Mouse (Mus musculus) lung, embryonic 15.5 days (tissue): ENCODE measurements around the gene Mfap5. TPM values are rescaled to one million over a fixed set of nuclear protein-coding genes. Genes with fewer than 3 reads are reported as not detected.
"Not testable (repeated sequence)": the region's sequence is repeated elsewhere in the genome, so short reads cannot be mapped to it uniquely, and the experiment has no call there.

Source experiments
- ATAC-seq: fragments of 200-750 bp; cut with Nextera tagmentation; 2 replicates; pipeline ENCODE4 v1.8.0; 2017; ENCODE audit warnings: moderate number of reproducible peaks, borderline replicate concordance; ENCODE audit not compliant: low FRiP score, low TSS enrichment; ENCODE audit errors: extremely low read depth
- H3K27ac ChIP-seq: fragments of 300-500 bp; sonication (generic); 2 replicates; pipeline ENCODE4 v1.5.1; 2015; ENCODE audit warnings: moderate library complexity, mild to moderate bottlenecking, inconsistent platforms
- H3K27me3 ChIP-seq: fragments of 300-500 bp; sonication (generic); 2 replicates; pipeline ENCODE4 v1.6.1; 2015; ENCODE audit warnings: inconsistent platforms
- H3K36me3 ChIP-seq: fragments of 300-500 bp; sonication (generic); 2 replicates; pipeline ENCODE4 v1.6.1; 2015; ENCODE audit warnings: inconsistent platforms
- H3K4me1 ChIP-seq: fragments of 300-500 bp; sonication (generic); 2 replicates; pipeline ENCODE4 v1.6.1; 2015; ENCODE audit warnings: inconsistent platforms
- H3K4me2 ChIP-seq: fragments of 300-500 bp; sonication (generic); 2 replicates; pipeline ENCODE4 v1.6.1; 2015; ENCODE audit warnings: inconsistent platforms, mild to moderate bottlenecking, moderate library complexity
- H3K4me3 ChIP-seq: fragments of 300-500 bp; sonication (generic); 2 replicates; pipeline ENCODE4 v1.5.1; 2015; ENCODE audit warnings: mild to moderate bottlenecking, inconsistent platforms
- H3K9ac ChIP-seq: fragments of 300-500 bp; sonication (generic); 2 replicates; pipeline ENCODE4 v1.6.1; 2015; ENCODE audit warnings: inconsistent platforms
- H3K9me3 ChIP-seq: fragments of 300-500 bp; sonication (generic); 2 replicates; pipeline ENCODE4 v1.6.1; 2016; ENCODE audit warnings: inconsistent platforms
- WGBS: fragments of 180-500 bp; shearing (Covaris S2); methylation state at CpG from one replicate; pipeline ENCODE4 v1.1.7; 2015; 5-methylcytosine and 5-hydroxymethylcytosine counted together
- polyA plus RNA-seq: library from polyadenylated mRNA; unstranded; fragments of >200 nt; fragmentation: Nextera tagmentation; extraction: Ambion mirVana; gene quantifications from 2 replicates; pipeline ENCODE4 v1.2.1, GENCODE M21; 2015

The Mfap5 gene
- 17.5 and 19.2 TPM in 2 replicates for polyA plus RNA-seq

DNA sequence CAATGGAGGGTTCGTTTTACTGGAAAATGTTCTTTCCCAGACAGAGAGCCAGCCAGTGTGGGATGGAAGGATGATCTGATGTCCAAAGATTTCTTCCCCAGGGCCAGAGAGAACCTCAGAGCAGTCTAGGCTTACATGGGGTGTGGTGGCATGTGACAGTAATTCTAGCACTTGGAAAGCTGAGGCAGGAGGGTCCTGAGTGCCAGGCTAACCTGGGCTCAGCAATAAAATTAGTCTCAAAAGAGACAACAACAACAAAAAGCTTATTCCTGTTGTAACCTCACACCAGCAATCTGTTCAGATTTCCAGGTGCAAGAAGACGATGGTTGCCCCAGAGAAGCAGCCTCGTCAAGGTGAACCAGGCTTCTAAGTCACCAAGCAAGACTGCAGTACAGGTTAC is at the start of gene Mfap5:
Mfap5 (plus strand) TSS at position 301 of the 400 bp plus-strand sequence.
- H3K4me3 ChIP-seq, result no peak within 1 kb of the TSS
- no peak within 1 kb of the TSS for H3K27ac ChIP-seq
- H3K4me2 ChIP-seq, result no peak within 1 kb of the TSS
- no peaks in the 10 kb centered on the region for H3K9me3 ChIP-seq
- no peaks in the 10 kb centered on the region for H3K36me3 ChIP-seq
- no peaks in the 10 kb centered on the region for H3K27me3 ChIP-seq
- peaks cover 7% of the 10 kb centered on the region; the same call in 1 of the 2 replicates for H3K4me1 ChIP-seq
- no peak within 1 kb of the TSS for H3K9ac ChIP-seq
- no peak for ATAC-seq
- WGBS, result 82% methylated on average over 3 of the region's 3 CpGs

DNA sequence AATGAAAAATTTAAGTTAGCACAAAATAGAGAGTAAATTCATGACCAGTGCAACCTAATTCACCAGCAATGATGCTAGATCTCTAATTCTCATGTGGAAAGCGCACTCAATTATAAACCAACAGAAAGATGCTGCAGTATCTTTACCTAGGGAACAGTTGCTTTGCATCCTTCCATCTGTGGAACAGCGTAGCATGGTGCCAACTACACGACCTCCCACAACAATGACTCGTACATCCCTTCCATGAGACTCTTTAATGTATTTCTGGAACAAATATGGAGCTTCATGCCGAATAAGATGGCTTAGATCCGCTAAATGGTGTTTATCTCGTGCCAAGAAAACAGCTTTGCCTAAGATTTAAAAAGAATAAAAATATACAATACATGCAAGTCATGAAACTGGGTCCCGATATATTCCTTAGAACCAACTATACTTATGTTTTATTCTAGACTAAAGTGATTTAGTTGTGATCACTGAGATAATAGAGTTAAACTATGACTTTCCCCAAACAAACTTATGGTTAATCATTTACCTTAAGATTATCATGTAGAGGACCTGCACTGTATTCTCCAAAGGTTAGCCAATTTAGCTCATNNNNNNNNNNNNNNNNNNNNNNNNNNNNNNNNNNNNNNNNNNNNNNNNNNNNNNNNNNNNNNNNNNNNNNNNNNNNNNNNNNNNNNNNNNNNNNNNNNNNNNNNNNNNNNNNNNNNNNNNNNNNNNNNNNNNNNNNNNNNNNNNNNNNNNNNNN is 46.5 kb upstream of the Mfap5 start:
- no peak for ATAC-seq
- WGBS, result 91% methylated on average over 8 of the region's 8 CpGs
- H3K36me3 ChIP-seq, result peaks cover 13% of the 10 kb centered on the region

DNA sequence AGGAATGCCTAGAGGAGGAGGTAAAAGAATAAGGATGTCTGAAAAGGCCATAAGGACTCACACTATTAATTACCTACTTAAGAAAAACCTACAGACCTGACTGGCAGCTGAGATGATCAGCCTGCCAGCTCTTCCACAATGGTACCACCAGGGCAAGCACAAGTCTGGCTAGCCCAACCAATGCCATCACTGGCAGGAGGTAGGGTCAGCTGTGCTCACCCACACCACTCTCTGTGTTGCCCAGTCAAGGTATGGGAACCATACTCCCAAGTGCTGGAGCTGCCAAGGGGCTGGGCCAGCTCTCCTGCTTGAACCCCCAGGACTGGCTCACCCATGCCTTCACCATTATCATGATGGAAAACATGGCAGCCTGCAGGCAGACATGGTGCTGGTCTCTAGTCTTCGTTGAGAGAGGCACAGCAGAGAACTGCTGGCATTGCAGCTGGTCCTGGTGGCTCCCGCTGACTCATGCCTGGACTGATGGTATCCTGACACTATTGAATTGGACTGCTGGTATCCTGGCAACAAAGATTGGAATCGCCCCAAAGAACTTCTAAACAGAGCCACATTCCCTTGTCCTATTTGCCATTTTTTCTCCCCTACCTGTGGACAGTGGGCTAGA is 39.4 kb upstream of the Mfap5 start:
- 84% methylated on average over 3 of the region's 3 CpGs for WGBS

More for the DNA sequence above, 46.5 kb upstream of the Mfap5 start:
- H3K4me2 ChIP-seq, result no peak overlapping the region
- no peaks in the 10 kb centered on the region for H3K27me3 ChIP-seq
- H3K4me1 ChIP-seq, result no peaks in the 10 kb centered on the region
- no peak overlapping the region for H3K4me3 ChIP-seq
- H3K27ac ChIP-seq, result no peak overlapping the region
- H3K9me3 ChIP-seq, result no peaks in the 10 kb centered on the region
- no peak overlapping the region for H3K9ac ChIP-seq

DNA sequence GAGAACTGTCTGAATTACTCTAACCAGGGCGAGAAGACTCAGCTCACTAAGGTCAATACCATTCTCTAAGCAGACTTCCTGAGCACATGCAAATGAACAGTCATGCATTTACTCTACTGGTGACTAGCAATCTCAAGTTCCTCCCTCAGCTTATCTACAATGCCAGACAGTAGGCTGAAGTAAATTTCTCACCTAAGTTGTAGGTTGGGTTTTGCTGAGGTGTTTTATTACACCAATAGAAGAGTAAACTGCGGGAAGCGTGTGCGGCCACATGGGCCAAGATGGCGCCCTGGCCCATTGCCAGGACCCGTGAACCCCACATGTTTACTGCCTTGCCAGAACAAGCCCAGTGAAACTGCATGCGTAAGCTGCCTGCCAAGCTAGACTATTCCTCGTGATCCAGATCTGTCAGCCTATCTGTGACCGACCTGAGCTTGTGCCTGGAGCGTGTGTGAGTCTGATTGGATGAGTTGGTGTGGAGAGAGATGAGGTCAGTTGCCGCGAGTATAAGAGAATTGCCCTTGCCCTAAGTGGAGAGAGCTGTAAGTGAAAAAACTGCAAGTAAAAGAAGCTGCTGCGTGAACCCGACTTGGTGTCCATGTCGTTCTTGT is 36.5 kb upstream of the Mfap5 start:
- Histone ChIP-seq H3K4me3 (no peak overlapping the region), H3K36me3 (no peaks in the 10 kb centered on the region), H3K27me3 (no peaks in the 10 kb centered on the region), H3K9ac (no peak overlapping the region), H3K4me2 (no peak overlapping the region), H3K9me3 (no peaks in the 10 kb centered on the region), H3K4me1 (no peaks in the 10 kb centered on the region), H3K27ac (no peak overlapping the region)
- ATAC-seq, result no peak
- 89% methylated on average over 15 of the region's 15 CpGs for WGBS

More for the DNA sequence above, 39.4 kb upstream of the Mfap5 start:
- Histone ChIP-seq H3K27ac (no peak overlapping the region), H3K27me3 (no peaks in the 10 kb centered on the region), H3K4me2 (no peak overlapping the region), H3K4me1 (no peaks in the 10 kb centered on the region), H3K4me3 (no peak overlapping the region), H3K9me3 (no peaks in the 10 kb centered on the region), H3K9ac (no peak overlapping the region), H3K36me3 (peaks cover 6% of the 10 kb centered on the region; the same call in 1 of the 2 replicates)
- no peak for ATAC-seq

DNA sequence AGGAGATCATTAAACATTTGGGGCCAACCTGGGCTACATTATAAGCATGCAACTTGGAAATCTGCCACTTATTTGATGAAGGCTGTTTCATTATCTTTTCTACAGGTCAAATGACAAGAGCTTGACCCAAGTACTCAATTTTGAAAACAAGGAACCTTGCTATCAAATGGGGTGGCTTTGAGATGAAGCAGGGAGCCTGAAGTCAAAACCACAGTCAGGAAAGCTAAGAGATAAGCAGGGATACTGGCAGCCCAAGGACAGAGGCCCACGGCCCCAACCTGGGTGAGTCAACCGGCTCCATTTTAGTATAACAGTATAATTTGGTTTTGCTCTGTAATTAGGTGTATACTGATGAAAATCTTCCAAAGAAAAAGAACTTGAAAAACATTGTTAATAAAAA is 35.4 kb upstream of the Mfap5 start:
- Histone ChIP-seq H3K4me1 (no peaks in the 10 kb centered on the region), H3K36me3 (no peaks in the 10 kb centered on the region), H3K9ac (no peak overlapping the region), H3K4me2 (no peak overlapping the region), H3K9me3 (no peaks in the 10 kb centered on the region), H3K27me3 (no peaks in the 10 kb centered on the region), H3K4me3 (no peak overlapping the region), H3K27ac (no peak overlapping the region)
- 79% methylated on average over 2 of the region's 2 CpGs for whole genome bisulfite sequencing
- no peak for ATAC-seq

DNA sequence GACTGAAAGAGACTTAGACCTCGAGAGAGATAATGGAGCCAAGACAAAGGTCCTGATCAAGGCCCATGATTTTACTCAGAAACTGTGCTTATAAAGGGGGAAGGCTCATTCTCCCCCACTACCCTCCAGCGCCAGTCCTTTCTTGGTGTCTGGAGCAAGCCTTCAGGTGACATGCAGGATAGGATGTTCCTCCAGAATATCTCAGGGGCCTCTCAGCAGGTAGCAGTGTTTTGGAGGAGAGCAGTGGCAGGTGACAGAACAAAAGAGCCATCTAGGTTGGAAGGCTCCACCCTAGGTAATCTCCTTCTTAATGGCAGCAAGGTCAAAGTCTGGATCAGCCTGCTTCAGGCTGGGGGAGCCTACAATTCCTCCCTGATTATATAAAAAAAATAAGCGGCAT is 34.2 kb upstream of the Mfap5 start:
- 88% methylated on average over 3 of the region's 3 CpGs for WGBS
- not testable (repeated sequence) for H3K4me3 ChIP-seq, H3K9ac ChIP-seq, H3K4me2 ChIP-seq, H3K9me3 ChIP-seq, ATAC-seq, H3K36me3 ChIP-seq, H3K4me1 ChIP-seq, H3K27me3 ChIP-seq, H3K27ac ChIP-seq

DNA sequence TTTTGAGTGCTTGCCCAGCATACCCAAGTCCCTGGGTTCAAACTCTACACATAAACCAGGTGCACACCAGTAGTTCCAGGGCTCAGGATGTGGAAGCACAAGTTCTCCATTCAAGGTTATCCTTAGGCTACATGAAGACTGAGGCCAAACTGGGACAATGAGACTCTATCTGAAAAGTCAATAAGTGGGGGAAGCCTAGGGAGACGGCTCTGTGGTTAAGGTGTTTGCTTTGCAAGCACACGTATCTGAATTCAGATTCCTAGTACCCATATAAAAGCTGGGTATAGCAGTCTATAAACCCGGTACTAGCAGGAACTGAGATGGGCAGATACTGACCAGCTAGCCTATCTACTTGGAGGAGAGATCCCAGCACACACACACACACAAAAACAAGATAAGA is 27.6 kb upstream of the Mfap5 start:
- Histone ChIP-seq H3K9ac (no peak overlapping the region), H3K27me3 (no peaks in the 10 kb centered on the region), H3K4me2 (no peak overlapping the region), H3K4me1 (no peaks in the 10 kb centered on the region), H3K27ac (no peak overlapping the region), H3K4me3 (no peak overlapping the region), H3K9me3 (no peaks in the 10 kb centered on the region), H3K36me3 (no peaks in the 10 kb centered on the region)
- no peak for ATAC-seq
- 56% methylated on average over 3 of the region's 3 CpGs for WGBS

DNA sequence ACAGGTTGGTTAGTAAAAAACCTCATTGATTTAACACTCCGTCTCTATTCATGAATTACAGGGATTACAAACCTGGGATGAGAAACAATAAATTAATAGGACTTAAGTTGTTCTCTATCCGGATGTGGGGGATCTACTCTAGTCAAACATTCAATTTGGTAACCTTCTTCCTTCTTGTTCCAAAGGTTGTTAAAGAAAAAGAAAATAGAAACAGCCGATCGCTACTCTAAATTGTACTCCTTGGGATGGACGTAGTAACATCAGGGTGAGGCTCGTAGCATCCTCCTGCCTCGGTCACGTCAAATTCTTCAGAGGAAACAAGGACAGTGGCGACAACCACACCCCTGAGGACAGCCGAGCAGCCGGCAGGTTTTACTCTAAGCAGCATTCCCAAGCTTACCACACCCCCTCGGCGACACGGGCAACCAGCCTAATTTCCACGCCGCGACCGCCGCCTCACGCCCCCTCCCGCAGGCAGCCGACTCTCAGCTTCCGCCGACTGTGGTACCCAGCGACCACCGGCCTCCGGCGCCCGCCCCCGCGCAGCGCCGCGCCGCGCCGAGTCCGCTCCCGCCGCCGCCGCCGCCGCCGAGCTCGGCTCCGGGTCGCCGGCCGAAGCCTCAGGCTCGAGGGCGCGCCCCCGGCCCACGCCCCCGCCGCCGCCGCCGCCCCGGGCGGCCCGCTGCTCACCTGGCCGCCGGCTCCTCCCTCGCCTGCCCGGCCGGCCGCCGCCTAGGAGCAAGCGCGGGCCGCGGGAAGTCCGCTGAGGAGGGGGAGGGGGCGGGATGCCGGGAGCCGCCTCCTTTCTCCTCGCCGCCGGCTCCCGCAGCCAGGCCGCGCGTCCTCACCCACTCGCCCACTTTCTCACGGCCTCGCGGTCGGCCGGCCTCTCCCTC is 20.0 kb upstream of the Mfap5 start:
- Histone ChIP-seq H3K9me3 (no peaks in the 10 kb centered on the region), H3K36me3 (no peaks in the 10 kb centered on the region), H3K4me3 (peak overlapping the region; percentile 77), H3K27me3 (peaks cover 21% of the 10 kb centered on the region; the same call in 1 of the 2 replicates), H3K4me2 (peak overlapping the region; percentile 86), H3K4me1 (no peaks in the 10 kb centered on the region), H3K9ac (peak overlapping the region; percentile 56), H3K27ac (no peak overlapping the region)
- ATAC-seq, result peak; percentile 74; the same call in 1 of the 2 replicates
- 1% methylated on average over 52 of the region's 91 CpGs for WGBS

DNA sequence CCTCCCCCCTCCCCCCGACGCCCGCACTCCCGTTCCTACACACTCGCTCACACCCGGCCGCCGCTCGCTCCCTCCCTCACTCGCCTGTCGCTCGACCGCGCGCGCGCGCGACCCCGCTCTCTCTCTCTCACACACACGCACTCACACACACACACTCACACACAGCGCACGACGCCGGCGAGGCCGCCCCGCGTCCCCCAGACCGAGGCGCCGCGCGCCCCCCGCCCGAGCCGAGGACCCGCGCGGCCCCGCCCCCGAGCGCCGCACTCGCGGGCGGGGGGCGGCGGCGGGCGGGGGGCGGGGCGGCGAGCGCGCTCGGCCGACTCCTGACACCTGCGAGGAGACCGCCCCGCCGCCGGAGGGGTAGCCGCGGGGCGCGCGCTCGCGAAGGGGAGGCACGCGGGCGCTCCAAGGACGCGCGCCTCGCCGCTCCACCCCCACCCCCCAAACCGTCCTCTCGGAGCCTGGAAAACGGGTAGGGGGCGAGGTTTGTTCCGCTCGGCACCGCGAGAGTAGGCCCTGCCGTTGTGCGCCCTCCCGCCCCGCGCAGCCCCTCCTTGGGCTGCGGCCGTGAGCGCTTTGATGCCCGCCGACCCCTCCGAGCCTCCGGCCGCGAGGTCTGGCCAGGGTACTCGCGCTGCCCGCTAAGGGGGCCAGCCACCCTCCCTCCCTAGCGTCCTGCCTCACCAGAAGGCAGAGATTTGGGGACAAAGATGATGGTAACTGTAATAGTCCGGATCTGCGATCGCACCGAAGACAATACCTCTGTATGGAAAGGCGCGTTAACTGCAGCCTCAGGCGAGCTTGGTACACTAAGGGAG is 19.1 kb upstream of the Mfap5 start:
- Histone ChIP-seq H3K36me3 (no peaks in the 10 kb centered on the region), H3K27me3 (peaks cover 21% of the 10 kb centered on the region; the same call in 1 of the 2 replicates), H3K9me3 (no peaks in the 10 kb centered on the region), H3K4me2 (peak overlapping the region; percentile 86), H3K4me1 (0 out of 2 replicates have a peak, but pooled peaks cover 4% of the 10 kb centered on the region), H3K4me3 (peak overlapping the region; percentile 77), H3K27ac (no peak overlapping the region), H3K9ac (peak overlapping the region; percentile 56)
- 1% methylated on average over 49 of the region's 111 CpGs for WGBS
- ATAC-seq, result peak; percentile 71

DNA sequence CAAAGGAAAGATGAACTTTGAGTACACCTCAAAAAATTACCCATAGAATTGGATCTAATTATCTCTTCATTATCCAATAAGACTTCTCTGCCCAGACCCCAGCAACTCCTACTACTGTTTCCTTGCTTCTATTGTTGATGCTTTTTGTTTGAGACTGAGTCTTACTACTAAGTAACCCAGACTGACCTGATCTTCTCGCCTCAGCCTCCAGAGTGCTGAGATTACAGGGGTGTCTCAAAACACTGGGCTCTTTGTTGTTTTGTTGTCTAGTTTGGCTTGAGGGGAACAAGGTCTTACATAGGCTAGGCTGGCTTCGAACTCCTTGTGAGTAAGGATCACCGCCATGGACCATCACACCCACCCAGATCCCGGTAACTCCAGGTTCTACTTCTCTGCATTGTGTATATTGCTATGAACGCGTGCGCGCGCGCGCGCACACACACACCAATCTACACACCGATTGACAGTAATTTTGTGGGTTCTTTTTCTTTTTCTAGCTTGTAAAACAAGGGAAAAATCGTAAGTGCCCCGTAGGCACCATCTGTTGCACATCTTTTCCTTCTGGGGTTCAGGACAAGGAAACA is 14.6 kb upstream of the Mfap5 start:
- Histone ChIP-seq H3K36me3 (no peaks in the 10 kb centered on the region), H3K27me3 (peaks cover 18% of the 10 kb centered on the region; the same call in 1 of the 2 replicates), H3K9me3 (no peaks in the 10 kb centered on the region), H3K27ac (peak overlapping the region; percentile 77), H3K4me1 (peaks cover 30% of the 10 kb centered on the region), H3K4me2 (peak overlapping the region; percentile 68), H3K4me3 (peak overlapping the region; percentile 44), H3K9ac (peak overlapping the region; percentile 40; the same call in 1 of the 2 replicates)
- 20% methylated on average over 15 of the region's 15 CpGs for WGBS
- ATAC-seq, result no peak
